Mouse (Mus musculus) testis, postnatal 10 days (tissue): Measurements from ENCODE around the gene Snap47.

ENCODE experiments used
- DNase-seq: peaks from one replicate; pipeline ENCODE4 v3.0.0; 2021; ENCODE audit warnings: low spot score

Snap47 gene

GRCm38 (mm10) chr11:59451086-59451485, at the start of gene Snap47:
TSS of gene Snap47 (minus strand) at chr11:59451186.
- DNase-seq: no peak

DNA sequence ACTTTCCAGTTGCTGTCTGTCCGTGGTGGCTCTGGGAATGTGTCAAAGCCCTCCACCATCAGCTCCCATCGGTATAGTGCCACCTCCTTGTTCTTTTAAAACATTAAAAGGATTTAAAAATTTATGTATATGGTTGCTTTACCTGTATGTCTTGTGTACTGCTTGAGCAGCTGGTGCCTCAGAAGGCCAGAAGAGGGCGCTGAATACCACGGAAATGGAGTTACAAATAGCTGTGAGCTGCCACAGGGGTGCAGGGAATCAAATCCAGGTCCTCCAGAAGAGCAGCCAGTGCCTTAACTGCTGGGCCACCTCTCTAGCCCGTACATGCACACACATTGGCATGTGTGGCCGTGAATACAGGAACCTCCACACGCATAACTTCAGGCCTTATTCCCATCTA, 46.8 kb upstream of the Snap47 start:
- DNase-seq: no peak

GRCm38 (mm10) chr11:59496672-59497310, 45.8 kb upstream of the Snap47 start:
- no peak for DNase-seq

DNA sequence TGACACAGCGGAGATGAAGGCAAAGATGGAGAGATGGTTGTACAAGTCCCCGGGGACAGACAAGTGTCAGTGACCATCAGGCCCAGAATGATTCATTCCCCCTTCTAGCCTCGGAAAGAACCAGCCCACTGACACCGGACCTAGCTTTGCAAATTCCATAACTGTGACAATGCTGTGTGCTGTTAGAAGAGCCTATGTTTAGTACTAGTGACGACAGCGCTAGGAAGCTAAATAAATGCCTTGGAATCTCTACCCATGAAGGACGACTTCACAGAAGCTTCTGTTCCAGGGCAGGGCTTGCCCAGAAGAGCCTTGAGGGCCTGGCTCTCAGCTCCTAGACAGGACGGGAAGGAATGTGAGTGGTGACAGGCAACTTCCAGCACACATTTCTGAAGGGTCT, 35.2 kb upstream of the Snap47 start:
- DNase-seq: no peak

- no peak for DNase-seq
Observed at GRCm38 (mm10) chr11:59485641-59486040, 34.7 kb upstream of the Snap47 start.

- DNase-seq: peak; percentile 66
Observed at GRCm38 (mm10) chr11:59483212-59483611, 32.2 kb upstream of the Snap47 start.

DNA sequence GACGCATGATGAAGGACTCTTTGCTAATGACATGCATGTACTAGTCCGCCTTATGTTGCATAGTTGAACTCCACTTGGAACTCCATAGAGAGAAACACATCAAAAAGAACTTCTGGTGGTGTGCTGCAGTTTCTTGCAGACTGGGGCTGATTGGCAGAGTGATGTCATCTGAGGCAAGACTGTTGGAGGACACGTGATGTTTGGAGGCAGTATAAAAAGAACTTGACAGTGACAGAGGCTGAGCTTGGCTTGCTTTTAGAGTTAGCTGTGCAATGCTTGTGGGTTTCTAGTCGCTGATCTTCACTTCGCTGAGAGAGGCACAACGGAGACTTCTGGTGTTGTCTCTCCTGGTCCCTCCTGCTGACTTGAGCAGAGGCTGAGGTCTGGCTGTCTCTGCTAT, 26.3 kb upstream of the Snap47 start:
- DNase-seq: no peak

DNA sequence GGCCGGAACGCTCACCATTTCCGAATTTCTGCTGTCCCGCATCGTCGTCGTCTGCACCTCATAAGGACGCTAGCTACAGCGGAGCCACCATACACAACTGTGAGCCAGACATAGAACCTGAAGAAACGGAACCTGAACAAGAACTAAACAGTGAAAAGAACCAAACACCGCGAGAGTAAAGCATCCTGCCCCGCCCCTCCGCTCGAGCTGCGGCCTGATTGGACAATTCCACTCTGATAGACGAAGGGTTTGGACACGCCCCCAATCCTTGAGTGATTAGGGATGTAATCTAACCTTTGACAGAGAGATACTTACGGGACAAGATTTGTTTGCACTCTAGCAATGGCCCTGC, 21.3 kb upstream of the Snap47 start, which contains the start of gene Zfp867:
TSS of gene Zfp867 (minus strand) at position 149 of the 352 bp plus-strand sequence.
- peak; percentile 94 for DNase-seq

GRCm38 (mm10) chr11:59471413-59472325, 20.7 kb upstream of the Snap47 start:
- DNase-seq: peak; percentile 59

GRCm38 (mm10) chr11:59460459-59460858, 9.5 kb upstream of the Snap47 start:
- DNase-seq: peak; percentile 32

DNA sequence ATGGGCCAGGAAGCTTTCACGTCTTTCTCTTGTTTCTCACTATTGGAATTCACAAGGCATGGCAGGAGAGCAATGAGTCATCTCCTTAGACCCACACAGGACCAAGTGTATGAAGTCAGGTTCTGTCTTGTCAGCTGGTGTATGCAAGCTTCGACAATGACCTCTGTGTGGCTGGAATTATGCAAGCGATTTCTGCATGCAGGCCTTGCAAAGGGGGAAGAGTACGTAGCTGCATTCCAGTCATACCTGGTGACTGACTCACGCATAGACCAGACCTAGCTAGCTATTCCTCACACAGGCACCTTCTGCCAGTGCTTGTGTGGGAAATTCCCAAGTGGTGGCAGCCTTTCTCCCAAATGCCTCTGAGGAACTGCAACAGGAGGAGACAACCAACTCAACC, 8.0 kb upstream of the Snap47 start:
- peak; percentile 41 for DNase-seq

- peak; percentile 23 for DNase-seq
Observed at GRCm38 (mm10) chr11:59456891-59457290, 5.9 kb upstream of the Snap47 start.

DNA sequence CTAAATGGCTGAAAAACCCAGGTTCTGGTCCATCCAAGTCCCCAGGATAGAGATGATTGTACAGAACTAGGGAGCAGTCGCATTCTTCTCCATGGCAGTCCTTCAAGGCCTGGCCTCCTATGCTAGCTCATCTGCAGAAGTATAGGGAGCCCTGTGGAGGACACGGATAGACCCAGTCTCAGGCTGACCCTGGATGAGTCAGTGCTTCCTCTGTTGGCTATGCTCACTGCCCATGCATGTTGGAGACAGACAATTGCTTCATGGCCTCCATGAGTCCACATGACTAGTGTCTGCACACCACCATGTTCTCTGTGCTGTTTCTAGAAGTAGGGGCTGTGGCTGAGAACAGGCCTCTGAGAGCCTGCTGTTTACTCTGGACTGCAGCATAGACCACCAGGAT, 5.4 kb upstream of the Snap47 start:
- DNase-seq: peak; percentile 26

- peak; percentile 68 for DNase-seq
Observed at GRCm38 (mm10) chr11:59450230-59450771, 685 bp downstream of the Snap47 start.

GRCm38 (mm10) chr11:59449741-59450229, 1.2 kb downstream of the Snap47 start, which contains the start of gene Jmjd4:
TSS of gene Jmjd4 (plus strand) at chr11:59450045.
- DNase-seq: peak; percentile 94

DNA sequence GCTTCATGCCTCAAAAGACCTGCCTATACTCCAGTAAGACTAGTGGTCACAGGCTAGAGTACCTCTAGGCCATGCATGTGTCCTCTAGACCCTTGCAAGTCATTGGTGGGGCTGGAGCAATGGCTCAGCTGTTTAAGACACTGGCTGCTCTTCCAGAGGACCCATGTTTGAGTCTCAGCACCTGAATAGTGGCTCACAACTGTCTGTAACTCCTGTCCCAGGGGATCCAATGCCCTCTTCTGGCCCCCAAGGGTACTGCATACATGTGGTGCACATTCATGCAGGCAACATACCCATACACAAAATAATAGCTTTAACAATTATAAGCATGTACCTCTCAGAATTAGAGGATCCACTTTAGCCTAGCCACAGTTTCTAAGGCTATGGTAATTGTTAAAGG, 7.9 kb downstream of the Snap47 start:
- peak; percentile 46 for DNase-seq

DNA sequence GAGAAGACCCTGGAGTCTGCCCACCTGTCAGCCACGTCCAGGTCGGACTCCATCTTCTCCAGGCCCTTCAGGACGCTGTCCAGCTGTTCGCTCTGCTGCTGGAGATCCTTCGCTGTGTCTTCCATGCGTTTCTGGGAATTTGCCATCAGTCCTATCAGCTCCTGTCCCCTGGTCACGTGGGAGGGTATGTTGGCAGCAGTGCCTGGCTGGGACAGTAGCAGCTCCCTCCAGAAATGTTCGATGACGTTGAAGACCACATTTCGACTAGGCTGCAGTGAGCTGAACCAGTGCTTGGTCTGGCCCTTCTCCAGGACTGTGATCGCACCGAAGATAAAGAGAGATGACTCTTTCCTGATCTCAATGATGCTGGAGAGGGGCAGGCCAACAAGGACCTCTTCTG, 13.0 kb downstream of the Snap47 start:
- peak; percentile 61 for DNase-seq

DNA sequence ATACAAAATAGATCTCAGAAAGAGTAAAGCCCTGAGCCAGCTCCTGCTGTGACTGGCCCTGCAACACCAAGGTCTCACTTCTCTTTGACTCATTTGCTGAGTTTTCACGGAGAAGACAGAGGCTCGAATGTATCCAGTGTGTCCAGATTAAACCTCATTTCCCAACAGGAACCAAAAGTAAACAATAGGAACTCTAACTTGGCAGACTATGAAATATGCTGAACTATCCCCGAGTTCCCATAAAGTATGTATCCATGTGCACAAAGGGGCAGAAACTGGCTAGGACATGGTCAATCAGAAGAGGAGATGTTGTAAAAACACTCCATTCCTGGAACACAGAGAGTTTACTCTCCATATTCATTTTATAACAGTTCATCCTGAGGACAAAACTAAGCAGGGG, 18.7 kb downstream of the Snap47 start:
- no peak for DNase-seq

GRCm38 (mm10) chr11:59429959-59430358, 21.0 kb downstream of the Snap47 start:
- no peak for DNase-seq

GRCm38 (mm10) chr11:59428057-59428660, 22.8 kb downstream of the Snap47 start:
- DNase-seq: no peak

GRCm38 (mm10) chr11:59425671-59426101, 25.3 kb downstream of the Snap47 start:
- peak; percentile 66 for DNase-seq

- DNase-seq: no peak
Observed at GRCm38 (mm10) chr11:59423010-59423588, 27.9 kb downstream of the Snap47 start.
